Mouse (Mus musculus) stomach, embryonic 14.5 days (tissue): ENCODE measurements around the gene Ppp1r3d. TPM values are rescaled to one million over a fixed set of nuclear protein-coding genes. Genes with fewer than 3 reads are reported as not detected.

Source experiments
- ATAC-seq: fragments of 200-750 bp; cut with Nextera tagmentation; 2 replicates; pipeline ENCODE4 v1.8.0; 2017; ENCODE audit warnings: low read depth, moderate TSS enrichment; ENCODE audit not compliant: insufficient number of reproducible peaks, insufficient read depth, low FRiP score
- H3K27ac ChIP-seq: fragments of 300-500 bp; sonication (generic); 2 replicates; pipeline ENCODE4 v1.5.1; 2014; ENCODE audit warnings: mild to moderate bottlenecking, low read length, moderate library complexity, mixed read lengths
- H3K27me3 ChIP-seq: fragments of 300-500 bp; sonication (generic); 2 replicates; pipeline ENCODE4 v1.6.1; 2014; ENCODE audit warnings: low read length, control low read depth, mixed read lengths; ENCODE audit not compliant: control insufficient read depth, insufficient read depth
- H3K36me3 ChIP-seq: fragments of 300-500 bp; sonication (generic); 2 replicates; pipeline ENCODE4 v1.6.1; 2014; ENCODE audit warnings: mild to moderate bottlenecking, control low read depth, low read length, moderate library complexity, mixed read lengths; ENCODE audit not compliant: control insufficient read depth, insufficient read depth
- H3K4me1 ChIP-seq: fragments of 300-500 bp; sonication (generic); 2 replicates; pipeline ENCODE4 v1.6.1; 2014; ENCODE audit warnings: low read length, control low read depth, mixed read lengths; ENCODE audit not compliant: control insufficient read depth, insufficient read depth
- H3K4me2 ChIP-seq: fragments of 300-500 bp; sonication (generic); replicated peaks from 2 replicates; pipeline ENCODE4 v1.6.1; 2014; ENCODE audit warnings: low read depth, low read length, control low read depth
- H3K4me3 ChIP-seq: fragments of 300-500 bp; sonication (generic); 2 replicates; pipeline ENCODE4 v1.5.1; 2014; ENCODE audit warnings: low read depth, low read length, control low read depth
- H3K9ac ChIP-seq: fragments of 300-500 bp; sonication (generic); replicated peaks from 2 replicates; pipeline ENCODE4 v1.6.1; 2014; ENCODE audit warnings: low read depth, mild to moderate bottlenecking, control low read depth, low read length, moderate library complexity, mixed read lengths
- H3K9me3 ChIP-seq: fragments of 300-500 bp; sonication (generic); 2 replicates; pipeline ENCODE4 v1.6.1; 2016; ENCODE audit warnings: low read depth, low read length, control low read depth; ENCODE audit not compliant: control insufficient read depth
- WGBS: fragments of 180-500 bp; shearing (Covaris S2); extraction: QIAGEN DNeasy Blood & Tissue Kit; methylation state at CpG from one replicate; pipeline ENCODE4 v1.1.7; 2014; 5-methylcytosine and 5-hydroxymethylcytosine counted together
- polyA plus RNA-seq: library from polyadenylated mRNA; unstranded; fragments of >200 nt; fragmentation: Nextera tagmentation; extraction: Ambion mirVana; gene quantifications from 2 replicates; pipeline ENCODE4 v1.2.1, GENCODE M21; 2014

Gene Ppp1r3d
- polyA plus RNA-seq, 1 experiment from 2014 or later = 3.4 TPM

GRCm38 (mm10) chr2:178422186-178422585 is 7.9 kb upstream of the Ppp1r3d start:
- H3K36me3 ChIP-seq = peaks cover 4% of the 10 kb centered on the region; the same call in 1 of the 2 replicates
- H3K27me3 ChIP-seq = no peaks in the 10 kb centered on the region
- H3K27ac ChIP-seq = no peak overlapping the region
- H3K4me1 ChIP-seq = 0 out of 2 replicates have a peak, but pooled peaks cover 3% of the 10 kb centered on the region
- WGBS = 28% methylated on average over 2 of the region's 3 CpGs
- no peak overlapping the region for H3K9ac ChIP-seq
- ATAC-seq = no peak
- no peak overlapping the region for H3K4me3 ChIP-seq
- H3K4me2 ChIP-seq = no peak overlapping the region
- H3K9me3 ChIP-seq = no peaks in the 10 kb centered on the region

DNA sequence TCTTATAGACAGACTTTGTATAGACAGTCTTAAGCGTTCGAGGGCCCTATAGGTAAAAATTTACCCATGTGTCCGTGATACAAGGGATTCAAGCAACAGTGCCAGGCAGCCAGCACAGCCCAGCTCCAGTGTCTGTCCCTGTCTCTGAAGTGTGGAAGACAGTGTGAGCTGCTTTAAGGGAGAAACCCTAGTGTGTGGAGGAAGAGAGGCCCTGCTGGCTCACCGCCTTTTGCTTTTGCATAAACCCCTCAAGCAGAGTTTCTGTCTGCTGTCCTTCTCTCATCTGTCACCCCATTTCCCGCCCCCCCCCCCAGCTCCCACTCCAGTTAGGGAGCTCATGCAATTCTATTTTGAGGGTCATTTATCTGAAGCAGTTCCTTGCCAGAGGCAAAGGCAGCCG is 7.3 kb upstream of the Ppp1r3d start:
- Histone ChIP-seq H3K4me2 (no peak overlapping the region), H3K9ac (no peak overlapping the region), H3K4me1 (0 out of 2 replicates have a peak, but pooled peaks cover 3% of the 10 kb centered on the region), H3K36me3 (peaks cover 4% of the 10 kb centered on the region; the same call in 1 of the 2 replicates), H3K27ac (no peak overlapping the region), H3K27me3 (no peaks in the 10 kb centered on the region), H3K4me3 (no peak overlapping the region), H3K9me3 (no peaks in the 10 kb centered on the region)
- WGBS = 47% methylated on average over 6 of the region's 6 CpGs
- no peak for ATAC-seq

DNA sequence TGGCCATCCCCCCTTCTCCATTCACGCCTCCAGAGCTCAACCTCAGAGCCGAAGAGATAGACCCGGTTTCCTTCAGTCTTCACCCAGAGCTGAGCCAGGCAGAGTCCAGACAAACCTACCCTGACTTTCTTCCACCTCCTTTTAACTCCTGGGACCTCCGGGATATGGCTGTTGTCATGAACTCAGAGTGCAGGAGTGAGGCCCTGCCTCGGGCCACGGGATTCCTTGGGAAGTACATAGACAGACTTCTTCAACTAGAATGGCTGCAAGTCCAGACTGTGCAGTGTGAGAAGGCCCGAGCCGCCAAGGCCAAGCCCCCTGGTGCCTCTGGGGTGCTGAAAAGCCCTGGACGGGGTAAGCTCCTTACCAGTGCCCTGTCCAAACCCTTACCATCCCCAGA is 6.3 kb upstream of the Ppp1r3d start:
- Histone ChIP-seq H3K4me2 (no peak overlapping the region), H3K36me3 (peaks cover 4% of the 10 kb centered on the region; the same call in 1 of the 2 replicates), H3K9me3 (no peaks in the 10 kb centered on the region), H3K9ac (no peak overlapping the region), H3K4me1 (0 out of 2 replicates have a peak, but pooled peaks cover 3% of the 10 kb centered on the region), H3K4me3 (no peak overlapping the region), H3K27ac (no peak overlapping the region), H3K27me3 (no peaks in the 10 kb centered on the region)
- 87% methylated on average over 9 of the region's 9 CpGs for WGBS
- no peak for ATAC-seq

GRCm38 (mm10) chr2:178416970-178417369 is 2.7 kb upstream of the Ppp1r3d start:
- Histone ChIP-seq H3K27ac (no peak overlapping the region), H3K4me1 (peaks cover 12% of the 10 kb centered on the region; the same call in 1 of the 2 replicates), H3K9me3 (no peaks in the 10 kb centered on the region), H3K27me3 (no peaks in the 10 kb centered on the region), H3K36me3 (peaks cover 4% of the 10 kb centered on the region; the same call in 1 of the 2 replicates), H3K9ac (no peak overlapping the region), H3K4me3 (no peak overlapping the region), H3K4me2 (no peak overlapping the region)
- ATAC-seq = no peak
- WGBS = 81% methylated on average over 4 of the region's 4 CpGs

- Histone ChIP-seq H3K4me3 (no peak overlapping the region), H3K9ac (no peak overlapping the region), H3K27me3 (no peaks in the 10 kb centered on the region), H3K27ac (no peak overlapping the region), H3K4me2 (no peak overlapping the region), H3K9me3 (no peaks in the 10 kb centered on the region), H3K36me3 (peaks cover 4% of the 10 kb centered on the region; the same call in 1 of the 2 replicates), H3K4me1 (peaks cover 17% of the 10 kb centered on the region)
- ATAC-seq = no peak
- 62% methylated on average over 13 of the region's 13 CpGs for WGBS
Measured at GRCm38 (mm10) chr2:178416427-178416826, 2.2 kb upstream of the Ppp1r3d start.

DNA sequence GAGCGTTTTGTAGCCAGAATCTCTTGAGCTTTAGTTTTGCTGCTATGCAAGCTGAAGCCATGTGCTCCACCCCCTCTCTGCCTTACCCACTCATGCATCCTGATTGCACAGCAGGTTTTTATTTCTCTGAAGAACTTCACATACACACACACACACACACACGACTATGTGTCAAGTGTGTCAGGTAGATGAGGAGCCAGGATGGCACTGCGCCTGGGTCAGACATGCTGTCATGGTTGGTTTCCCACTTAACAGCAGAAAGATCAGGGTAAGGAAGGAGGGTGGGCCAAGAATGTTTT is 827 bp upstream of the Ppp1r3d start:
- peaks cover 20% of the 10 kb centered on the region for H3K4me1 ChIP-seq
- peak overlapping the region; percentile 96 for H3K4me2 ChIP-seq
- H3K9ac ChIP-seq = no peak overlapping the region
- peaks cover 4% of the 10 kb centered on the region; the same call in 1 of the 2 replicates for H3K36me3 ChIP-seq
- no peaks in the 10 kb centered on the region for H3K9me3 ChIP-seq
- no peak for ATAC-seq
- peak overlapping the region; percentile 67 for H3K4me3 ChIP-seq
- H3K27me3 ChIP-seq = no peaks in the 10 kb centered on the region
- peak overlapping the region; percentile 58 for H3K27ac ChIP-seq
- 25% methylated on average over 3 of the region's 3 CpGs for WGBS

- H3K4me2 ChIP-seq = peak overlapping the region; percentile 96
- peak overlapping the region; percentile 60 for H3K9ac ChIP-seq
- no peaks in the 10 kb centered on the region for H3K9me3 ChIP-seq
- H3K27me3 ChIP-seq = no peaks in the 10 kb centered on the region
- H3K4me3 ChIP-seq = peak overlapping the region; percentile 67
- peaks cover 20% of the 10 kb centered on the region for H3K4me1 ChIP-seq
- no peak overlapping the region for H3K27ac ChIP-seq
- peaks cover 4% of the 10 kb centered on the region; the same call in 1 of the 2 replicates for H3K36me3 ChIP-seq
- 18% methylated on average over 73 of the region's 75 CpGs for WGBS
- no peak for ATAC-seq
Measured at GRCm38 (mm10) chr2:178413481-178414260, 601 bp downstream of the Ppp1r3d start.

DNA sequence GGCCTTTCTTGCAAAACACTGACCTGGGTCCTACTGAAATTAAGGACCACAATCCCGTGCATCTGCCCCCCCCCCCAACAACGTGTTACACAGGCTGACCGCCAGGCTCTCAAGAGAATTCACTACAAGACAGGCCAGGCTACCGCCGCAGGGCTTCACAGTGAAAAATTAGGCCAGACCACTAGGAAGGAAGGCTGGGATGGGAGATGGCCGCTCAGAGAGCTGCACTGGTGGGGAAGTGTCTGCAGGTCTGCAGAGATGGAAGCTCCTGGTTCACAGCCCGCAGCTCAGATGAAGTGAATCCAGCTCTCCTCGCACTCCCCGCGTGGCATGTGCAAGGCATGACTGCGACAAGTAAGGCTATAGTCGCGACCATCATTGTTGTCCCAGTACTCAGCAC is 1.2 kb downstream of the Ppp1r3d start:
- Histone ChIP-seq H3K4me3 (peak overlapping the region; percentile 67), H3K4me1 (peaks cover 20% of the 10 kb centered on the region), H3K27me3 (no peaks in the 10 kb centered on the region), H3K9me3 (no peaks in the 10 kb centered on the region), H3K9ac (no peak overlapping the region), H3K4me2 (peak overlapping the region; percentile 96), H3K36me3 (peaks cover 3% of the 10 kb centered on the region; the same call in 1 of the 2 replicates), H3K27ac (no peak overlapping the region)
- no peak for ATAC-seq
- WGBS = 54% methylated on average over 13 of the region's 13 CpGs
